Mouse (Mus musculus): ENCODE results near the gene P2rx7.
"Not testable (repeated sequence)": the region's sequence is repeated elsewhere in the genome, so short reads cannot be mapped to it uniquely, and the experiment has no call there.

Gene P2rx7

DNA sequence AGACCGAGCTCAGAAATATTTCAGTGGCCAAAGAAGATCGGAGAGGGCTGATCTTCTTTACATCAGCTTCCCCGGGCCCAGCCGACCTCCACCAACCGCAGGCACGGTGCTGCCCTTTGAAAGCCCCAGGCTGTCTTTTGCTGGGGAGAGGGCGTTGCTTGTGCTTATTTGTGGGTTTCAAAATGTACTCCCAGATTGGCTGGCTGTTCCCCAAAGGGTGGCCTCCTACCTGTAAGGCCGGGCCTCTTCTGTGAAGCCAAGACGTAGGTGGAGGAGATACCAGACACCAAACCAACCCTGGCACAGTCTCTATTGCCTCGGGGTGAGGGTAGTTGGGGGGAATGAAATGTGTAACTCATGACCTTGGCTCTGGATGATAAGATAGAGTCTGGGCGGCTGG lies 2.3 kb downstream of the P2rx7 start:
- DNase-seq (ENCODE audit: low spot score): no peak

DNA sequence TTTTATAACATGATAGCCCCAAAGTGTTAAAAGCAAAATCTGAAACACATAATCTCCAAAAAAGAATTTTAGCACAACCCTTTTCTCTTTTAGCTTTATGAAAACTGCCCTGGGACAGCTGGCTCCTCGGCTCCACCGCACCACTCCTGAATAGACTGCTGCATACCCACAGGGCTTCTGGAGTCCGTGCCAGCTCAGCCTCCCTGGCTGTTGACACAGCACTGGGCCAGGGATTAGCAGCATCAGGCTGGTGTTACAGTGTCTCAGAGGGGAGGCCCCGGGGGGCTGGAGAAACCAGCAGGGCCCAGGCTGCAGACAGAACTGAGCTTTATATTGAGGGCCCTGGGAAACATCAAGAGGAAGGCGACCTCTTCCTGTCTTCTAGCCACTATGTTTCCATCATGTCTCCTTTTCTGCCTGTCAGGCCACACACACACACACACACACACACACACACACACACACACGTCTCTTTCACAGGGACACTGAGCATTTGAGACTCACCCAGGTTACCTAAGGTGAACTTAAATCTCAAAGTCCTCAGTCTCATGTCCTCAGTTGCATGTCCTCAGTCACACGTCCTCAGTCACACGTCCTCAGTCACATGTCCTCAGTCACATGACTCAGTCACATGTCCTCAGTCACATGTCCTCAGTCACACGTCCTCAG lies 3.7 kb downstream of the P2rx7 start:
- no peak for DNase-seq (ENCODE audit: low spot score)

DNA sequence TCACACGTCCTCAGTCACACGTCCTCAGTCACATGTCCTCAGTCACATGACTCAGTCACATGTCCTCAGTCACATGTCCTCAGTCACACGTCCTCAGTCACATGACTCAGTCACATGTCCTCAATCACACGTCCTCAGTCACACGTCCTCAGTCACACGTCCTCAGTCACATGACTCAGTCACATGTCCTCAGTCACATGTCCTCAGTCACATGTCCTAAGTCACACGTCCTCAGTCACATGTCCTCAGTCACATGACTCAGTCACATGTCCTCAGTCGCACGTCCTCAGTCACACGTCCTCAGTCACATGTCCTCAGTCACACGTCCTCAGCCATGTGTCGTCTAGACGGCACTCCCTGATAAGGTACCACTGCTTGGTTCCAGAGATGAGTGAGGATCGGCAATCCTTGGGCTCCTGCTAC lies 4.3 kb downstream of the P2rx7 start:
- DNase-seq (ENCODE audit: low spot score): not testable (repeated sequence)

DNA sequence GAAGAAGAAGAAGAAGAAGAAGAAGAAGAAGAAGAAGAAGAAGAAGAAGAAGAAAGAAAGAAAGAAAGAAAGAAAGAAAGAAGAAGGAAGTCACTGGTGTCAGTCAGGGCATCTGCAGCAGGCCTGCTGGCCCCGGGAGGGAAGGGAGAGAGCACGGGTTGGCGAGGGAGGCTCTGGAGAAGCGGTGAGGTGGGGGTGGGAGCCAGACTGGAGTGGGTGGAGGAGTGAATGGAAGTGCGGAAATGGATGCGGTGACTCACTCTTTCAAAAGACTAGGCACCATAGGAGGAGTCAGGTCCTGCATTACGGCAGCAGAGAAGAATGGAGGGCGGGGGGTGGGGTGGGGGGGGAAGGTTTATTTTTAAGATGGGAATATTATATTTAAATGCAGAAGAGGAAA lies 5.6 kb downstream of the P2rx7 start:
- DNase-seq (ENCODE audit: low spot score): no peak

DNA sequence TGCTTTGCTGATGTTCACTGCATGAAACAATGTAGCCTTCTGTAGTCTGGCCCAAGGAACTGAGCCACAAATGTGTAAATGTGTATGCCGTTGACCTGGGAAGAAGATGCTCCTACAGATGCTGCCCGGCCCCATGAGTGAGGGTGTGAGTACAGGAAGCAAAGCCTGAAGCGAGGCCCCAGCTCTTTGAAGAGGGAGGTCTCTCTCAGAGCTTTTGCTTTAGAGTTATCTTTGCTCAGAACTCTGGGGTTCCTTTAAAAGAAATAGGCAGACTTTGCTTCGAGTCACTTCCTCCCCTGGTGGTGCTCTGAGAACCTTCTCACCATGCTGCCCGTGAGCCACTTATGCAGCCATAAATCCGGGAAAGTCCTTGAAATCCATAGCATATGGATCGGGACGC lies 6.4 kb downstream of the P2rx7 start:
- no peak for DNase-seq (ENCODE audit: low spot score)

DNA sequence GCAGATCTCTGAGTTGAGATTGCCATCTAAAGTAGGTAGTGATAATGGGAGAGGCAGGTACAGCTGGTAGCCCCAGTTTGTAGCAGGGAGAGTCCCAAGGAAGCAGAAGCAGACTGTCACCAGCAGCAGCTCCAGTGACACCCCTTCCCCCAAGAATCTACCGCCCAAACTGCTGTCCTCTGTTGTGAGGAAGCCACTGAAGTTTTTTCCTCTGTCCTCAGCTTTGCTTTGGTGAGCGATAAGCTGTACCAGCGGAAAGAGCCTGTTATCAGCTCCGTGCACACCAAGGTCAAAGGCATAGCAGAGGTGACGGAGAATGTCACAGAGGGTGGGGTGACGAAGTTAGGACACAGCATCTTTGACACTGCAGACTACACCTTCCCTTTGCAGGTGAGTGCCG lies 8.8 kb downstream of the P2rx7 start:
- no peak for DNase-seq (ENCODE audit: low spot score)

DNA sequence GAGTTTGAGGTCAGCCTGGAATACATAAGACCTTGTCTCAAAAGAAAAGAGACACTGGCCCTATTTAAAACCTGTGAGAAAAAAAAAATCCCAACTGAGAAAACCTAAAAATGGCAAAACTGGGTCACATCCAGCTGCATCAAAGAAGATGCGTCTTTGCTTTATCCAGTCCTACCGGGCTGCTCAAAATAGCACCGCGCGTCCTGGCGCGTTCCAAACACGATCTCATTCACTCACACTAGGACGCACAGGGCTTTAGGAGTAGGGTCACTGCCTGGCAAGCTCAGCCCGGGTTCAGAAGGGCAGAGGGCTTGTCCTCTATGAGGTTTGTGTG lies 9.4 kb downstream of the P2rx7 start:
- DNase-seq (ENCODE audit: low spot score): no peak

DNA sequence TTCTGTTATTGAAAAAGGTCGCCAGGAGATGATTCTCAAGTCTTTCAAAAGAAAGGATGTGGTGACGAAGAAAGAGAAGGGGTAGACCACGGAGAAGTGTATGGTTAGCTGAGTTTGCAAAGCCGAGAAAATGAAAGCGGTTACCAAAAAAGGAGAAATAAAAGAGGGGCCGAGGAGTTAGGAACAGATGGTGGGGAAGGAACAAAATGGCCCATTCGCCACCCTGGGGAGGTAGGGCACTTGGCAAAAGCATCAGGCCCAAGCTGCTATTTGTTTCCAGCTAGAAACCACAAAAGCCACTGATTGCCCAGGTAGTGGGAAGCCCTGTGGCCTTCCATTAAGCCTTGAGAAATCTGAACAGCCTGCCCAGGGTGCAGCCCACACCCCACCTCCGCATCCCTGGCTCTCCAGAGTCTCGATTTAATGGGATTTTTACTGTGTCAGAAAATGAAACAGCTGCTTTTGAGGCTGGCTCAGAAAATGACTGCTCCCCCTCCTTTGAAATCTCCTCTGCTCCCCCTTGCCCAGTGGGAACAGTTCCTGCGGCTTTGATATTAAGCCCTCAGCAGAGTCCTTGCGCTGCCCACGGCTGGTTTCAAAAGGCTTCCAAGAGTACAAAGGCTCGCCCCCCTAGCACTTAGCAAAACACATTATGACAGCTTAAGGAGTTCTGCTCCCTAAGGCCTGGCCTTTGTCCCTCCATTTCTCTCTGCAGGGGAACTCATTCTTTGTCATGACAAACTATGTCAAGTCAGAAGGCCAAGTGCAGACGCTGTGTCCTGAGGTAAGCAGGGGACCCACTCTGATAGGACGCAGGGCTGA lies 9.9 kb downstream of the P2rx7 start:
- no peak for DNase-seq (ENCODE audit: low spot score)

DNA sequence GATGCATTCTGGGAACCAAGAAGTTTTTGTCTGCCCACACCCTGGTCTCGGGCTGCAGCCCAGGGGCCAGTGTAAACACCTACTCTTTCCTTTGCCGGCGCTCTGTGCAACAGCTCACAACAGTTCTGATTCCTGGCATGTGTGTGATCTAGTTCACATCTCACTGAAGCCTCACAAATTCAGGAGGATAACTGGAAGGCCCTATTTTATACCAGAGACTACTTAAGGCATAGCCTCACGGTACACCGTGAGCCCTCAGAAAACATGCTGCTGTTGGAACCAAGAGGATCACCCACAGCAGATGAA lies 10.5 kb downstream of the P2rx7 start:
- DNase-seq (ENCODE audit: low spot score): no peak

DNA sequence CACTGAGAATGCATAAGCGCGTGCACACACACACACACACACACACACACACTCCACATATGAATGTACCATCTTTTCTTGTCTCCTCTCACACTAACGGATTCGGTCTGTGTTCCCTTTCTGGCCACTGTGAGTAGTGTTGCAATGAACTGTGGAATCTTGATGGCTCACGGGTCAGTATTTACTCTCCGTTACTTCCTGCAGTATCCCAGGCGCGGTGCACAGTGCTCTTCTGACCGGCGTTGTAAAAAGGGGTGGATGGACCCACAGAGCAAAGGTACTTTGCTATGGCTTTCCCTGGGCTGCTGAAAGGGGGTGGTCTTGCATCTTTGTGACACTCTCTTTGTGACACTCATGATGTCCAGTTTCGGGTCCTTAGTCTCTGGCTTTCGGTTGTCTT lies 13.1 kb downstream of the P2rx7 start:
- no peak for DNase-seq (ENCODE audit: low spot score)

DNA sequence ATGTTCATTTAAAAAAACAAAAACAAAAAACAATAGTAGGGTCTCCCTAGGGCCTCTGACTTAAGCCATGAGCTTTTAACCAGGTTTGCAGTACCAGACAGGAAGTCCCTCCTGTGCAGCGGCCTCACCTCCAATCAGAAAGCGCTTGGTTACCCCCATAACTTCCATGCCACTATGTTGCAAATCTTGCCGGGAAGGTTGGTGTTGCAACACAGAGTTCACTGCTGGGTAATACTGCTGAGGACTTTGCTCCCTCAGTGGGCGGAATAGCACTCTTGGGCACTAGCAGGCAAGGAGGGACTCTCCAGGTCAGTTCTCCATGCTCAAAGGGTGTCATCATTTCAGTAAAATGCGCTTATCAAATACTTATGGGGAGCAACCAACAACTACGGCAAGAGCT lies 18.8 kb downstream of the P2rx7 start:
- no peak for DNase-seq (ENCODE audit: low spot score)

DNA sequence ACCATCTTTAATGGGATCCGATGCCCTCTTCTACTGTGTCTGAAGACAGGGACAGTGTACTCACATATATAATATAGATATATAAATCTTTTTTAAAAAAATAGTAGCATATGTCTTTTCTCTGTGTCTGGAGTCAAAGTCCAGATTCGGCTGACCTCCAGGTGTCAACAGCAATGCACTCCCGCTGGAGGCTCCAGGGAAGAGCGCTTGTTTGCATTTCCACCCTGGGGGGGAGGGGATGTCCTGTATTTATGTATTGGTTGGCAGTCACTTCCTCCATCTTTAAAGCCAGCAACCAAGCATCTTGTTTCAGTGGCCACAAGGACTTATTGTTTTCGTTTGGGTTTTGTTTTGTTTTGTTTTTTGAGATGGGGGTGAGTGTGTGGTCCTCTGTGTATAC lies 21.3 kb downstream of the P2rx7 start:
- DNase-seq (ENCODE audit: low spot score): no peak

DNA sequence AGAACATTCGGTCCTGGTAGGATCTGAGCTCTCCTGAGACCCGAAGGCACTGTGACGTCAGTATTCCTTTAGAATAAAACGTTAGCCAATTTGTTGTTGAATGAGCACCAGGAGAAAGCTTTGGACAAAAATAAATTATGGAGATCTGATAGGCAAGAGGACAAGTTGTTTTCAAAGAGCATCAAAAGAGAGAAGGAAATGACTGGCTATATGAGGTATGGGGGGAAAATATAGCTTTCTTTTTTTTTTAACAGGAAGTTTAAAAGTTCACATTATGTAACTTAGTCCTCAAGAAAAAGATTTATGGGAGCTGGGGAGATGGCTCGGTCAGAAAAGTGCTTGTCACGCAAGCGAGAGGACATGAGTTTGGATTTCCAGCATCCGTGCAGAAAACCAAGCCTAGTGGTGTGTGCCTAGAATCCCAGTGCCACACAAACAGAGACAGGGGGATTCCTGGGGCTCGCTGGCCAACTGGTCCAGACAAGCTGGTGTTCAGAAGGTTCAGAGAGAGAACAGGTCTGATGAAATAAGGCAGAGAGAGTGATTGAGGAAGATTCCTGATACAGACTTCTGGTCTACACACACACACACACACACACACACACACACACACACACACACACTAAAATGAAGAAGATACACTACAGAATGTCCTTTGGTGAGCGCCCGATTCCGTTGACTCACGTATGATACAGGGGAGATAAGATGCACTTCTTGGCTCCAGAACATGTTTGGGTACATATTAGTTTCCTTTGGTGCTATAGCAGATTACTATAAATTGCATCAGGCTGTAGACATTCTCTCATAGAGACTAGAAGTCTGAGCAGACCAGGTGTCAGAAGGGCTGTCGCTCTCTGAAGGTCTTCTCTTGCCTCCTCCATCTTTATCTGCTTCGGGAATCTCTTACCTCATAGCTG lies 25.5 kb downstream of the P2rx7 start:
- DNase-seq (ENCODE audit: low spot score): no peak

DNA sequence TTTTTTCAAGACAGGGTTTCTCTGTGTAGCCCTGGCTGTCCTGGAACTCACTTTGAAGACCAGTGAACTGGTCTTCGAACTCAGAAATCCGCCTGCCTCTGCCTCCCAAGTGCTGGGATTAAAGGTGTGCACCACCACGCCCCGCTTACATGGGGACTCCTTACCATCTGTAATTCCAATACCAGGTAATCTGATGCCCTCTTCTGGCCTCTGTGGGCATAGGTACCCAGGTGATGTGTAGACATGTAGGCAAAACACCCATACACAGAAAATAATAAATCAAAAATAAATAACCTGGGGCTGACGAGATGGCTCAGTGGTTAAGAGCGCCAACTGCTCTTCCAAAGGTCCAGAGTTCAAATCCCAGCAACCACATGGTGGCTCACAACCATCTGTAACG lies 27.9 kb downstream of the P2rx7 start:
- not testable (repeated sequence) for DNase-seq (ENCODE audit: low spot score)

DNA sequence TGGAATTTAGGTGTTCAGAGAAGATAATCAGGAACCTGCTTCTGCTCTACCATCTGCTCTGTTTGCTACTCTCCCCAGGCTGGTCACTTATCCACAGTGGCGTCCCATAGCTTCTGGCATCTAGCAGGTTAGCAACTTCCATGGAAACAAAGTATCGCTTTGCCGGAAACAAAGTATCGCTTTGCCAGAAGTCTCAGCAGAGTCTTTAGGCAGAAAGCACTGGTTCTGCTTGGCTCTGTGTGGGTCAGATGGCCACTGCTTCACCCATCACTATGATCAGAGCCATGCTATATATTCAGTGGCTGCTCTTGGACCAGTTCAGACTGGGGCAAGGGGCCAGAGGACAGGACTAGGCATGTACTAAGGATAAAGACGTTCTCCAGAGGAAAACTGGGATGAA lies 28.6 kb downstream of the P2rx7 start:
- DNase-seq (ENCODE audit: low spot score): no peak

DNA sequence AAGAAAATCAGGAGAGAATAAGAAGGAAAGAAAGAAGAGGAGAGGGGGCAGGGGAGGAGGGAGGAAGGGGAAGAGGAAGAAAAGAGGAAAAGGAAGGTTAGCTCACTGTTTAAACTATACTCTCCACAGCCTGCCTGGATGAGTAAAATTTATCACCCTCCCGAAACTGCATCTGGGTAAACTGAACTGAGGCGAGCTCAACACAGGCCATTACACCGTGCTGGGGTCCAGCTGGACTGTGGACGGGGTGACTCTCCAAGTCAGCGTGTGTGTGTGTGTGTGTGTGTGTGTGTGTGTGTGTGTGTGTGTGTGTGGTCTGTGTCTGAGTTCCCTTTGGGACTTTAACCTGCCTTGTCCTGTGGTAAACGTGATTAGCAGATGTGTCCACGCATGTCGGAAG lies 32.3 kb downstream of the P2rx7 start:
- no peak for DNase-seq (ENCODE audit: low spot score)

DNA sequence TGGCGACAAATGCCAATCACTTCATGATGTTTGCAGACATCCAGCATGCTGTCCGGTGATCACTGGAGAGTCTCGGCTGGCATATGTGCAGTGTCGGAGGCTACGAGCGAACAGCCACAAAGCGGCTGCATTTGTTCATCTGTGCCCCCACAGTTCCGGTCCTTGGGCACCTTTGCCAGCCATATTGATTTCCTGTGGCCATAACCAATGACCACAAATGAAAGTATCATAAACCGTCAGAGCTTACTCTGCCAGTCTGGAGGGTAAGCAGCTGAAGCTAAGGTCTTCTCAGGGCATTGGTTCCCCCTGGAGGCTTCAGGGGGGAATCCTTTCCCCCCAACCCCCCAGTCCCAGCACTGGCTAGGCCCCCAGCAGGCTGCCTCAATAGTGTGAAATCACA lies 34.3 kb downstream of the P2rx7 start:
- no peak for DNase-seq (ENCODE audit: low spot score)

DNA sequence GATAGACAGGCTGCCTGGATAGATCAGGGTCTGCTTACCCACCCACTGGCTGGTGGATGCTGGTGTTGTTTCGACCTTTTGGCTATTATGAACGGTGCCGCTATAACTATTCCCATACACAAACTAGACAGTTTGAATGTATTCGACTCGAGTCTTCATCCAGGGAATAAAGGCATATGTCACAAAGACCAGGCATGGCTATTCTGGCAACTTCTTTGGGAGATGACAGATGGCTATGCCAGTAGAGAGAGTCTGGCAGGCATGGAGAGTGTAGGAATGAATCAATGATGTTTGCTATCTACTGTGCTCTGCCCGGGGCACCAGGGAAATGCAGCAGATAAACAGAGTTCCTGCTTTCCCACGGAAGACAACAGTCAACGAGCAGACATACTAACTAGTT lies 36.2 kb downstream of the P2rx7 start:
- DNase-seq (ENCODE audit: low spot score): no peak

DNA sequence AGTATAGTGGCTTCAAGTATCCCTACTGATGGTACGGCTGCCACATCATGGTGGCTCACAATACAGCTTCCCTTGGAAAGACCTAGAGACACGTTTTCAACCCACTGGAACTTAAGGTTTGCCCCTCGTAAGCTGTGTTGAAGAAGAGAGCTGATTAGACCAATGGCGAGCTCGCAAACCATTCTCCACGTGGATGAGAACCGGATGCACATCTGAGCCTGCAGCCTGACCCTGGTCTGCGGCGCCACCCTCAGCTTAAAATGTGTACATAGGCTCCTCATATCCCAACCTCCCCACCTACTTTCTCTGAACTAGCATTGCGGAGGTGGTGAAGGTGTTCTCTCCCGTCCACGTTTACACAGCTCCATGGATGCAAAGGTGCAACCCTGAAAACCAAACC lies 37.6 kb downstream of the P2rx7 start:
- DNase-seq (ENCODE audit: low spot score): no peak

DNA sequence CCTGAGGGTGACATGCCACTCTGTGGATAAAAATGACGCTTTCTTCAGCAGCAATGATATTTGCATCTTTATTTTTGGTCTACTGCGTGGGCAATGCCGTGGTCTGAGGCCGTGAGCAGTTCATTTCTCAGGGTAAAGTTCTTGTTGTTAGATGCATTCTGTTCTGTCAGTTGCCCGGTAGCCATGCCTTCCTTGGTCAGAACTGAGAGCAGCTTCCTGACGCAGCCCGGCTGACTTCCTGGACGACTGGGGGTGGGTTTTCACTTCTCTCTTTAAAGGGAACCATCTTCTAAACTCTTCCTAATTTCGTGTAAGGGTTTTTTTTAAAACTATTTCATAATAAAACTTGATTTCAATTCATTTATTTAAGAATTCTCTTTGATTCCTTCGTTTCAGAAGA lies 40.2 kb downstream of the P2rx7 start:
- DNase-seq (ENCODE audit: low spot score): no peak

DNA sequence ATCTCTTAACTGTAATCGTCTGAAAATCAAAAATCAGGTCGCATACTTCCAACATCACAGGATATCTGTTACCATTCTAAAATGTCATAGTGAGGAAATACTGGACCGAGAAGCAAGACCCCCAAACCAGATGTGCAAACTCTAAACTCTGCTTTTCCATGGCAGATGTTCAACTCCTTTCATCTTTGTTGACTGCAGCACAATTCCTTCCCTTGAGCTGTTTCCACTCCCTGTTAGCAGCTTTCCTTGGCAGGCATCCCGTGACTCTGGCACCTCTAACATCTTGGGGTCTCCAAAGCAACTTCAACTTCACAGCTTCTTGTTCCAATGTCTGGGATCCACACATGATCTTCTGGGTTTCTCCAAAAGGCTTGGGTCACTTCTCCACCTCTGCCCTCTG lies 43.7 kb downstream of the P2rx7 start:
- DNase-seq (ENCODE audit: low spot score): no peak

DNA sequence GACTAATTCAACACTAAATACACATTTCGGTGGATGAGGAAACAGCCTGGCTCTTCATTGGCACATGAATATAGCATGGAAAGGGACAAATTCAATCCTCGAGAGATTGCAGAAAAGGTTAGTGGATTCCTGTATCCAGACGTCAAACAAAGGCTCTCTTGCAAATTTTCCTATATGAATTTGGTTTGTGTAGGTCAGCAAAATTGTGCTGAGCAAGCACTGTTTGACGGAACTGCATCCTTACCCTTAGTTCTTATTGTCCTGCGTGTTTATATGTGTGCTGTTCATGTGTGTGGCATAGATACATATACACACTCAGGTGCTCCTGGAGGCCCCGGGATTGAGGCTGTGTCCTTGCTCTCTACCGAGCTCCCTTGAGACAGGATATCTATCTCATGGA lies 45.4 kb downstream of the P2rx7 start:
- no peak for DNase-seq (ENCODE audit: low spot score)

DNA sequence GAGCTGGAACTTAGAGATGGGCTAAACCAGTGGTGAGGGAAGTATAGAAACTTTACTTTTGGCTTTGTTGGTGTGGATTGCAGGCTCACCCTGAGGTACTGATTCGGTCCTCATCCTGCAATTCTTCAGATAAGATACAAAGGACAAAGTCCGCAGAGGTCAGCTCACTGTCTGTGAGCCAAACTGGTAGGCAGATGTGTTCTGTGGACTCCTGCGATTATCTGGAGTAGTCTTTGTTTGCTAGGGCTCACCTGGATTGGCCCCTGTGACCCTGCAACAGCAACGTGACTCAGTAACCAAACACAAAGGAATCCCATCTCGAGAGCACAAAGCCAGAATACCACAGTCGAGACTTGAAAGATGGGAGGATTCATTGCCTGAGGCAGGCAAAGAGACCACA lies 46.8 kb downstream of the P2rx7 start:
- no peak for DNase-seq (ENCODE audit: low spot score)
